Mouse (Mus musculus): ENCODE measurements around the gene Grip1.

Grip1 gene

DNA sequence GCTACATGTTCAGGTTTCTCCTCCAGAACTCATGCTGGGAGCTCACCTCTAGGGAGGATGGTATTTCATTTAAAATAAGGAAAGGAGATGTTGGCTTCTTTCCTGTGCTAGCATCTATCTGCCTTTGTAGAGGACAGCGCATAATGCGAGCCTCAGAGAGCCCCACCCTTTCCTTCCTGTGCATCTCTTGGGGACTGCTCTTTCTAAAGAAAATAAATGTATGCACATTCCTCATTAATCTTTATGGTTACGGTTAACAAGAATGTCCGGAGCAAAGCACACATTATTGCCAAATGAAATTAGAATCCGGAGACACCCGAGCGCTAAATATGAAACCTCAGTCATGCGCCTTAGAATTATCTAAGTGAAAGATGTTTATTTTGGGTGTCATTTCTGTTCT lies 490.3 kb downstream of the Grip1 start:
- no peak for DNase-seq (ENCODE audit: low read depth, low spot score)

DNA sequence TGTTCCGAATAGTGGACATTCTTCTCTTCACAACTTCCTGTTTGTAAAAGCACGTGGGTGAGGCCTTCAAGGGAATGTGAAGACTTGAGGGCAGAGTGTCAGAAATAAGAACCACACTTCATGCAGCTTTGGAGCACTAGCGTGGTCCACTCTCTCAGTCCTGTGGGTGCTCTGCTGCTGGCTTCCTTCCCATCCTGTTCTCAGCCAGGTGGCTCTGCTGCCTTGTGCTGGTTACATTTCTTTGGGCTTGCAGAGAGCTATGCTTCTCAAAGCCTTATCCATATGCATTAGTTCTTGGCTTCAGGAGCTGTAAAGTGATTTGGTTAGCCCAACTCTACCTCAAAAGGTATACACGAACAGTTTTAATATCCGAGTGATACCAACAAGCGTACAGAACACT lies 497.8 kb downstream of the Grip1 start:
- no peak for DNase-seq (ENCODE audit: low read depth, low spot score)

DNA sequence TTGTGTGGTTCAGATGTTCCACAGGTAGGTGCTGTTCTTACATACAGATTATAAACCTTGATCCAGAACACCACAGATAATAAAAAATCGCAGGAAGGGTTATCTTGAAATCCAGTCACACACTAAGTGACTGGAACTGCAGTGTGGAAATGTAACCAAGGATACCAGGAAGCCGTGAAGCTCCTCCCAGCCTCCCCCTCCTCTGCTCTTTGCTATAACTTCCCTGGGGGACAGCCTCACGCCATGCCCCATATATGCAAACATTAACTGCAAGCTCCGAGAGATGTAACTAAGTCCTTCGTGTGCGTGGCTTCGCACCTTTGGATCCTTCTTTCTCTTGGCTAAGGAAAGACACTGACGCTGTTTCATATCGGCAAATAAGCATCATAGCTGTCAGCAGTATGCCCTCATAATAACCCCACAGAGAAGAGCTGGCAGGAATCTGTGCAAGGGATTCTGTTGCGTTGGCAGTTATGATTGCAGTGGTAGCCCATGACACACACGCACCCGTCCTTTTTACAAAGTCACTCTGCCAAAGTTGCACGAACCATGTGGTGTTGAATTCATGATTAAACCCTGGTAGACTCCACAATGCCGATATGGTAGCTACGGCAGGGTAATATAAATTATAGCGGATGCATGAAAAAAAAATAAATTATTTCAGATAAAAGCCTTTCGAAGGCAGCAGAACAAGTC lies 503.8 kb downstream of the Grip1 start:
- DNase-seq (ENCODE audit: low read depth, low spot score): no peak

DNA sequence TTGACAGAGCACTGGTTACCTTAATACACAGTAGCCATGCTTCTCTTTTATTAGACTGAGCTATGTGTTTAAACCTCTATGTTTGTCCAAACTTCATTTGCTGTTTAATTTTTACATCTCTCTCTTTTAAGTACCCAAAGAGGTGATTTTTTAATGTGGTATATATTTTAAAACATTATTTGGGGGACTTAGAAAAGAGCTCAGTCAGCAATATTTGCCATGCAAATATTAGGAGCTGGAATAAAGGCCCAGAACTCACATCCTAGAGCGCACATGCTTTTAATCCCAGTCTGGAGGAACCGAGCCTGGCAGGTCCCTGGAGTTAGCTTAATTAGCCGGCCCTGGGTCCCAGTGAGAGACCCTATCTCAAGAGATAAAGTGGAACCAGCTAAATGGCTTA lies 507.3 kb downstream of the Grip1 start:
- no peak for DNase-seq (ENCODE audit: low read depth, low spot score)

DNA sequence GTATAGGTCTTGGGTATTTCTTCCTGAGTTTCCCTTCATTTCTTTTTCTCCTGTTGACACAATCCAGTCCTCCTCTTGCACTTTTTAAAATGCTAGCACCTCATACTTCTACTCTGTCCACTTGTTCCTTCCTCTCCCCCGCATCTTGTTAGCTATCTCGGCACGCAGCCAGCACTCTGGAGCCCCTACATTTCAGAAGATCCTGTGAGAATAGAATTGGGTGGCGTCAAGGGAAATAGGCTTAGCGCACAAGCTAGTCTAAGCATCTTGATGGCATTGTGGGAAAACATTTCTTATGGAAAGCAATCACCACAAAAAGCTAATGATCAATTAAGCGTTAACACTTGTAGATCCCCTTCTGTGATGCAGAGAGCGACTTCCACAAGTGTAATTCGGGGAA lies 512.7 kb downstream of the Grip1 start:
- DNase-seq (ENCODE audit: low read depth, low spot score): no peak

DNA sequence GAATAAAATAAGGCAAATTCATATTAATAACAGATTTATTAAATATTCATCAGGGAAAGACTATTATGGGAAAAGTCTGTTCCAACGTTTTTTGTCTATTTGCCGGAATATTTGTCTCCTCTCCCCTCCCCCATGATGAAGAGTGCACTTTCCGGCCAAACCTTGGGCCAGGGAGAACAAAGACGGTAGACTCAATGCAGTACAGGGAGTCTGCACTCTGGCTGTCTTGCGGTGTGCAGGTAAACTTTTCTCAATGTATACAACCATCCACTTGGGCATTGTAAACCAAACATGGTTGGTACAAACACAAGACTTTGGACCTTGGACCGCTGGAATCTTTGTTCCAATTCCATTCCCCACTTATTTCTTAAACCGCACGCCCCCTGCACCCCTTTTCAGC lies 525.8 kb downstream of the Grip1 start:
- peak; percentile 53 for DNase-seq (ENCODE audit: low read depth, low spot score)

DNA sequence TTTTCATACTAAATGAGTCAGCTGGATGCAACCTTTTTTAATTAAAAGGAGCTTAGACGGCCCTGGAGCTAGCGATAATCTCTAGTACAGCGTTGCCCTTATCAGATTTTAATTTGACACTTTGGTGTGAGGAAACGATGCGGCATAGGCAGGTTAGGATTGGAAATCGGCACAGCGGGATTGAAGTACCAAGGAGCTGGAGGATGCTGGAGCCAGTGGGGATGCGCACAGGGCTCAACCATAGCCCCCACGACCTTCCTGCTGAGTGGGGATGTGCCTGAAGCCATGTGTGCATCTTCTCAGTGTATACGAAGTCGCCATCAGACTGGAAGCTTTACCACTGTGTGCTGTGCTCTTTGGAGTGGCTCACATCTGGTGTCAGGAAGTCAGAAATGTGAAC lies 526.4 kb downstream of the Grip1 start:
- peak; percentile 48 for DNase-seq (ENCODE audit: low read depth, low spot score)

DNA sequence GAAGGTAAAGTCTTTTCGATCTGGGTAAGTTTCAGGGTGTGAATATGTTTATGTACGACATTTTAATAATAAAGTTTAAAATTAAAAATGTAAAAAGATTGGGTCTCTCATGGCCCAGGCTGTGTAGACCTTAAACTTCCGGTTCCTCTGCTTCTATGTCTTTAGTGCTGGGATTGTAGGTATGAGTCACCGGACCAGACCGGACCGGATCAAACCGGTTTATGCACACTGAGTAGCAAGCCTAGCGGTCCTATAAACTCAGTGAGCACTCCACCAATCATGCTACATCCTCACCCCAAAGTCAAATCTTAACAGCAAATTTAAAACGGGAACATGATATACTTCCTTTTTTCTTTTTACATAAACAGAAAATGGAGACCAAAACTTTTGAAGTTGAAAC lies 530.7 kb downstream of the Grip1 start:
- DNase-seq (ENCODE audit: low read depth, low spot score): peak; percentile 58

DNA sequence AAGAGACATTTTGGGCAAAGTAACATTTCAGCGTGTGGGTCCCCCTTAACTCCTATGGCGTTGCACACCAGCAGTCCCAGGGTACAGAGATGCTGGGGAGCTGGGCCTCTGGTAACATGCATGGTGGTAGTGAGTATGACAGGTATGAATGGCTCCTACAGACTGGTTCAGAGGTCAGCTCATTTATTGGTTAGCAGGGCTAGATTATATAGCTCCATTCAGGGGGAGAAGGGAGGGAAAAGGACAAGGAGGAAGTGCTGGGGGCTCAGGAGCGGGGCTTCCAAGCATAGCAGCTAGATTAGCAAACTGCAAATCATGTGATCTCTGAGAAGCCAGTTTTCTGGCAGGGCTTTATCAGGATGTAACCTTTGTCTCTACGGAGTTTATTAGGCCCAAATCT lies 544.8 kb downstream of the Grip1 start:
- no peak for DNase-seq (ENCODE audit: low read depth, low spot score)

DNA sequence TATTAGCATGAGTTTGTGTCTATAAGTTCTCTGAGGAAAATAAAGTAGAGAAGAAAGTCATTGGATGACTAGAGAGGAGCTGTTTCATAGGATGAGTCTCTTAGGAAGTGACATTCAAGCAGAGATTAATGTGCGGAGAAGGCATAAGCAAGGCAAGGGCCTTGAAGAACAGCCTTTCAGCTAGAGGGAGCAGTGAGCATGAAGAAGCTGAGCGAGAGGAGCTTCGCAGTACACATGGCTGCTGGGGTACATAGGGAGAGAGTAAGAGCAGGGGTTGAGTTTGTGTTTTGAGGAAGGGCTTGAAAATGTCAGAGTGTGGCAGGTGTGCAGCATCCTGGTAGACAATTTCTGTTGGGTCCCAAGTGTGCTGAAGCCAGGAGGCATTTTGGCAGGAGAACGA lies 548.5 kb downstream of the Grip1 start:
- no peak for DNase-seq (ENCODE audit: low read depth, low spot score)

DNA sequence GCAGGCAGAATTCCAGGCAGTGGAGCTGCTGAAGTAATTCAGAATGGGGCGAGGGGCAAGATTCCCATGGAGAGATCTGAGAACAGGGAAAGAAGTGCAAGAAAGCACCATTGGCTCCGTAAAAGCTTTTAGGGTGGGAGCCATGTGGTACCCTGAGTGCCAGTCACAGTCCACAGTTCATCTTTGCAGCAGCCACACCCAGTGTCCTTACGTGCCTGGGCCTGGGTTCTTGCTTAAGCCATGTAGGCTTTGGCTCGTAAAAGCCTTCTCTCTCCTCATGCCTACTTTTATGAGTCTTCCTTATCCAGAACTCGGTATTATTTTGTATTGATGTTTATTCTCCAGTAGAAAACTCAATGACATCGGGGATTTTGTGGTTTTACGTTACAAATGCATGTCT lies 550.5 kb downstream of the Grip1 start:
- no peak for DNase-seq (ENCODE audit: low read depth, low spot score)

DNA sequence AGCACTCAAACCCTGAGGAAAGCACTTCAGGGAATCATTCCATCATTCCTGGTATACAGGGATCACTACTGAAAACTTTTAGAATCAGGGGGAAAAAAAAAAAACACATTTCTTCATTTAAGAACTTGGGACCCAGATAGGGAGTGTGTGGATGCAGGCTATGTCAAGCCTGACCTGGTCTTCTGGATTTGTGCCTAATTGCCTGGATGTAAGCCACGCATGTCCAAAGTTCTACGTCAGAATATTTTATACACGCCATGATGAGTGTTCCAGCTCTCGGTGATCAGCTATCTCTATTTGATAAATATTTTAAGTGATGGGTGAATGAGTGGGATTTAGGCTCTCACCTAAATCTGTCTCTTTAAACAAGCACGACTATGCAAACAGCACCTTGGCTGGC lies 552.0 kb downstream of the Grip1 start:
- DNase-seq (ENCODE audit: low read depth, low spot score): no peak

DNA sequence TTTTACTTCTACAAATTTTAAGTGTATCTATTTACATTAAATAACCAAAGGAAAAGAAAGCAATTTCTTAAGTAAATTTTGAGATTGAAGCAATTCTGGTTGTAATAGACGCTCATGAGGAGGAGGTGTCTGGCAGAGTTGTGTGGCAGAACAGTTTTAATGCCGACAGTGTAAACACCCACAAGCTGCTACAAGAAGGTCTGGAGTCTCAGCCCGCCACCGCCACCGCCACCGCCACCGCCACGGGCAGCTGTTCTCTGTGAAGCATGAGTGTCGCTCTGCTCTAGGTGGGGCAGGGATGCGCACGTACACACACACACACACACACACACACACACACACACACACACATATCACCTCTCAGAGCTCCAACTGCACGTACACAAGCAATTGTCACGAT lies 558.7 kb downstream of the Grip1 start:
- DNase-seq (ENCODE audit: low read depth, low spot score): no peak

DNA sequence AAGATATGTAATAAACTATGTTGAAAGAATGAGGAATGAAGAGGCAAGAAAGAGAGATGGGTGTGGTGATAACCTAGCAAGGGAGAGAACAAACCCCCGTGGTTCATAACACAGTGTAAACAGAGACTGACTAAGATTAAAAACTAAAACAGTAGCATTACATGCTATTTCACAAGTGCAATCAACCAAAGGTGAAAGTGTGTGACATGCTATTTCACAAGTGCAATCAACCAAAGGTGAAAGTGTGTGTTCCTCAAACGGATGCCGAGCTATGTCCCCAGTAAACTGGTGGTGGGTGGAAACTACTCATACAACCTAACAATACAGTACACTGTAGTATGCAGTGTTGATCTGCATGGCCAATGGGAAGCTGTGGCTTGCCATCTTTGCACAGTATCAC lies 561.5 kb downstream of the Grip1 start:
- DNase-seq (ENCODE audit: low read depth, low spot score): no peak

DNA sequence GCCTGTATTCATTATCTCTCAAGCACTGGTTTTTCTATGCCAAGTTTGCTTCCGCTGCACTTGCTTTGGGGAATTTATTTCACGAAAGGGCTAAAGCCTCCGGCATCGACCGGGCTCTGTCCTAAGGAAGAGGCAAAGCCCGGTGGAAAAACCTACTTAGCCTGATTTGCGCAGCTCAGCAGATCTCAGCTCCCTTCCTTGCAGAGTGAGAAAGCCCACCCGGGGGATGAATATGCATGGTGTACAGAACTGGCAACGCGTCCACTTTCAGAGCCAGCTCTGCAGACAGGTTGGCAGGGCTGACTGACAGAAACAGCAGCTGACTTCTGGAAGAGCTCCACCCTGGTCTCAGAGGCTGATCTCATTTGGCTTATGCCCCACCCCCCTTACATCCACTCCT lies 572.8 kb downstream of the Grip1 start:
- DNase-seq (ENCODE audit: low read depth, low spot score): no peak

DNA sequence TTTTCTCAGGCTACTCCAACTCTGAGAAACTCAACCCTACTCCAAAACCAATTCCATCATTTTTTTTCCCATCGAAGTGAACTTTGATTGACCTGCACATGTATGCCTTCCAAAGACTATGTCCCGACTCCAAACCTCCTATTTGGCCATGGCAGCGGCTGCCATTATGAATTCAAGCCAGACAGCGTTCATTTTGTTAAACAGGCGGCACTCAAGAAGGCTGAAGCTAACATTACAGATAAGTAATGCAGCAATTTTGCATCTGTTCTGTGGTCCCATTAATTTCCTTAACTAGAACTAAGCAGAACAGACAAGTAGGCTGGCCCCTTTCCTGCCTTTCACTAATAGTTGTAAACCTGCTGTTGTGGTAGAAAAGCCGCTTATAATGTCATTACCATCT lies 577.3 kb downstream of the Grip1 start:
- no peak for DNase-seq (ENCODE audit: low read depth, low spot score)

DNA sequence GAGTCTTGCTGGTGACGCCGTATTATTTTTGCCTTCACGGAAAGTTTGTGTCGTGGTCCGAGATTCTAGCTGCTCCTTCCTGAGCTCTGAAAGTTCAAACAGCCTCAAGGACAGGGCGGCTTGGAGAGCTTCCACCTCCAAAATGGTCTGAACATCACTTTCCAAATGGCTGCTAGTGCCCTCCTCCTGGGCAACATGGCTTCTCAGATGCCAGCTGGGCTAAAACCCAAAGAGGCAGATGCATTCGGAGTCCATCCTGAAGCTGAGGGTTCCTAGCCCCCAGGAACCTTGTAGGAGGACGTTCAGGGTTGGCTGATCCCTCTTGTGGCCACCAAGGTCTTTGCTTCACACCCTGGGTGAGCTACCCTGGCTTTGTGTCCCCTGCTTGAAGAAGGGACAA lies 577.7 kb downstream of the Grip1 start:
- DNase-seq (ENCODE audit: low read depth, low spot score): no peak

DNA sequence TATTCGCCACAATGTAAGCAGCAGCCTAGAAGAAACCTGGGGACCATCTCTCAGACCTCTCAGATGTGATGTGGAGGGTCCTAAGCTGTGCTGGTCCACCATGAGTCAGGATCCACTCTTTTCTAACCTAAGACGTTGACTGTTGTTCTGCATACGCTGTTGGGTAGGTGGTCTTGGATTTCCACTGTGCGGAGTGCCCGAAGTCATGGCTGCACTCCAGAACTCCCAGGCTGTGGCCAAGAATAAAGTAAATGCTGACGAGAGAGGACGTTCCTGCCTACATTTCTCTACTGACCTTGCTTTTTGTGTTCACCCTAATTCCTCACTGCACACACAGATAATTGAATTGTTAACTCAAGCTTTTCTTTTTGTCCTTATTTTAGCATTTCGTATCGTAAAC lies 580.2 kb downstream of the Grip1 start:
- no peak for DNase-seq (ENCODE audit: low read depth, low spot score)

DNA sequence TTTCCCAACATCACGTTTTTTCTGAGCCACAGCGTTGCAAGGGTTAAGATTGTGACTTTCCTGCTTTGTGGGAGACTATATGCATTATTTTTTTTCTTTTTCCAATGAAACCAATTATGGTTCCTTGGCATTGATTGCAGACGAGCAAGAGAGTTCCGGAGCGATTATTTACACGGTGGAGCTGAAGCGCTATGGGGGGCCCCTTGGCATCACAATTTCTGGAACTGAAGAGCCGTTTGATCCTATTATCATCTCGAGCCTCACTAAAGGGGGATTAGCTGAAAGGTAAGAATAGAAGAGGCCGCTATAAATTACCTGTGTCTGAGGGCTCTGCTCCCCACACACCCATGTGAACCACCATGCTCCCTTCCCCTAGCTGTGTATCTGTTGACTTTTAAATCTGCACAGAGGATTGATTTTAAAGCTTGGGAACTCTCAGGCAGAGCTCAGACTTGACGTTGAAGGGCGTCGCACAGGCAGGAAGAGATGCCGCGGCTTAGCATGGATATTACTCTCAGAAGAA lies 581.6 kb downstream of the Grip1 start:
- DNase-seq (ENCODE audit: low read depth, low spot score): no peak

DNA sequence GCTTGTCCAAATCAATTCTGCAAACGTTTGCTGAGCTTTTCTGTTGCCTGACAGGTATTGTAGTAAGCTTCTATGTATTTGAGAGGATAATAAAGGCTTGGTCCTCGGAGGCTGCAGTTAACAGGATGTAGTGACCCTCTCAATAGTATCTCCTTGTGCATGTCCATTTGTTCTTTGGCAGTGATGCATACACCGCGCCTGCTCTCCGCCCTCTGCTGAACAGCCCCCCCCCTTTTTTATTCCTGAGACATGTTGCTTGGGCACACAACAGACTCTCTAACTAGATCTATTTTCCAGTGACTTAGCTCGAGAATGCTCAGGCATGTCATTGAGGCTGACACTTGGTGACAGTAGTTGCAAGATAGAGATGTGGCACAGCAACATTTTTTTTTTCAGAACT lies 582.2 kb downstream of the Grip1 start:
- no peak for DNase-seq (ENCODE audit: low read depth, low spot score)

DNA sequence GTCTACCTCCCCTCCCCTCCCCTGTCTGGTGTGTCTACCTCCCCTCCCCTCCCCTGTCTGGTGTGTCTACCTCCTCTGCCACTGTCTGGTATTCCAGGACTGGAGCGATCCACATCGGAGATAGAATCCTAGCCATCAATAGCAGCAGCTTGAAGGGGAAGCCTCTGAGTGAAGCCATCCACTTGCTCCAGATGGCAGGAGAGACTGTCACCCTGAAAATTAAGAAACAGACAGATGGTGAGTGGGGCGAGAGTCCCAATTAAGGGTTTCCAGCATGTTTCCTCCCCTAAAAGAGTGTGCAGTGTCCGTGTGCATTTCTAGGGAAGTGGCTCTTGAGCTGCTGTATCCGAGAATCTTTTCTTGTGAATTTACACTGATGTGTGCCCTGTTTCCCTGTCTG lies 584.6 kb downstream of the Grip1 start:
- DNase-seq (ENCODE audit: low read depth, low spot score): no peak

DNA sequence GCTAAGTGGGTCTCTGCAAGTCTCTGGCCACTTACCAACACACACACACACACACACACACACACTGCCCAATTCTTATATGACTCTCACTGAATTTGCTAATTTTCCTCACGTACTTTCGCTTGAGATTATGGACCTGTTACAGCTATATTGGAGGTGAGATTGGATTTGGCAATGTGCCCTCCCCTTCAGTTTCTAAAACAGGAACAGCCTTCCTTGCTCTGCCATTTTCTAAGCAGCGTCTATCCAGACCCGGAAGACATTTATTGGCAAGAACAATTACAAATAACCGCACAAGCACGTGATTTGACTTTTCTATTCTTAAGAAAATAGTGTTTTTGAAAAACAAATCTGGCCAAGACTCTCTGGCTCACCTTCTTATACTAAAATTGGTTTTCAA lies 590.6 kb downstream of the Grip1 start:
- no peak for DNase-seq (ENCODE audit: low read depth, low spot score)

DNA sequence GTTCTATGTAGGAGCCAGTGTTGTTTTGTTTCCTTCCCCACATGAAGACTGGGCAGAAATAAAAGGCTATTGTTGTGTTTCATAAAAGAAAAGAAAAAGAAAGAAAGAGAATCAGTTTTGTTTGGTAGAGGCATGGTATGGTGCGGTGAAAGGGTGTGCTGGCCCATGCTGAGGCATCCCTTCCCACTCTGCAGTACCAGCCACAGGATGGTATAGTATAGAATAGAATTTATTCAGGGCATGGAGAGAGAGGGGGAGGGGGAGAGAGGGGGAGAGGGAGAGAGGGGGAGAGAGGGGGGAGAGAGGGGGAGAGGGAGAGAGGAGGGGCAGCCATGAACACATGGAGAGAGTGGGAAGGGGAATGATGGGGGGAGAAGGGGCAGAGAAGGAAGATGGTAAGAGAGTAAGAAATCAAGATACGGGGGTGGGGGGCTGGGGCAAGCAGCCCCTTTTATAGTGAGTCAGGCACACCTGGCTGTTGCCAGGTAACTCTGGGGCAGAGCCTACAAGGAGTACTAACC lies 591.1 kb downstream of the Grip1 start:
- no peak for DNase-seq (ENCODE audit: low read depth, low spot score)
